Mouse (Mus musculus): ENCODE measurements at regions not wholly inside any gene's neighbourhood (a gene's known extent, or its start where the extent isn't known, plus 50 kb on each side); places are given as distances from the start of the nearest gene placed in this dataset.

- DNase-seq = no peak
Observed at GRCm38 (mm10) chr19:32881443-32881842, 124.1 kb downstream of the Pten start.

DNA sequence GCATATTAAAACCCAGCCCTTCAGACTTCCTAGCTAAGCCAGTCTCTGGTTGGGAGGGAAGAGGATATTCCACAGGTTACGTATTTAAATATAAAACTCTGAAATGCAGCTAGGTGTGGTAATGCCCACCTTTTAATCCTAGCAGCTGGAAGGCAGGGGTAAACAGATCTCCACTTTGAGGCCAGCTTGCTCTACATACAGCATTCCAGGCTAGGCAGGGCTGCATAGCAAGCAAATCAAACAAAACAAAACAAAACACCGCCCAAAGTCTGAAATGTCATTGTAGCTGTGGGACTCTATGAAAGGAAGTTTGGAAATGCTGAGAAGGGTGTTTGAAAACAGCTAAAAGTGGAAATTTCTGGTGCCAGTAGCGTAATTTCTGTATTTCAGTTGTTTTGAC, 127.0 kb downstream of the Pten start:
- no peak for DNase-seq

GRCm38 (mm10) chr19:32885481-32886131, 128.3 kb downstream of the Pten start:
- no peak for DNase-seq

DNA sequence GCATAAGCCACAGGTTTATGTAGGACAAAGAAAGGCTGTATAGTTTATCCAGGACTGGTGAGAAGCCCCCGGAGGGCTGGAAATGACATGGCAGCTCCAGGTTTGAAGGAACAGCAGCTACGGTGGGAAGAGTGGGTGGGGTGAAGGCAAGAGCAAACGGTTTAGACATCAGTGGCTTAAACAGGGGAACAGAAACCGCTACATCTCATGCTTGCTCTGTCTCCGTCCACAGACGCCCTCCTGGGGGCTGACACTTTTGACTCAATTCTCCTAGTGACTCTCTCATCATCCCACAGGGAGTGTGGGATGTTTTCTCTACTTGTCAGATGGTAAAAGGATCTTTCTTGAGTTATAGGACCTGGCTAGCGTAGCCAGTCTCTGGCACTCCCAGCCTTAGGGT, 129.9 kb downstream of the Pten start:
- no peak for DNase-seq

GRCm38 (mm10) chr19:32888616-32889305, 131.5 kb downstream of the Pten start:
- no peak for DNase-seq

- DNase-seq = no peak
Observed at GRCm38 (mm10) chr19:32890801-32891200, 133.5 kb downstream of the Pten start.

- DNase-seq = no peak
Observed at GRCm38 (mm10) chr19:32892469-32892868, 135.2 kb downstream of the Pten start.

DNA sequence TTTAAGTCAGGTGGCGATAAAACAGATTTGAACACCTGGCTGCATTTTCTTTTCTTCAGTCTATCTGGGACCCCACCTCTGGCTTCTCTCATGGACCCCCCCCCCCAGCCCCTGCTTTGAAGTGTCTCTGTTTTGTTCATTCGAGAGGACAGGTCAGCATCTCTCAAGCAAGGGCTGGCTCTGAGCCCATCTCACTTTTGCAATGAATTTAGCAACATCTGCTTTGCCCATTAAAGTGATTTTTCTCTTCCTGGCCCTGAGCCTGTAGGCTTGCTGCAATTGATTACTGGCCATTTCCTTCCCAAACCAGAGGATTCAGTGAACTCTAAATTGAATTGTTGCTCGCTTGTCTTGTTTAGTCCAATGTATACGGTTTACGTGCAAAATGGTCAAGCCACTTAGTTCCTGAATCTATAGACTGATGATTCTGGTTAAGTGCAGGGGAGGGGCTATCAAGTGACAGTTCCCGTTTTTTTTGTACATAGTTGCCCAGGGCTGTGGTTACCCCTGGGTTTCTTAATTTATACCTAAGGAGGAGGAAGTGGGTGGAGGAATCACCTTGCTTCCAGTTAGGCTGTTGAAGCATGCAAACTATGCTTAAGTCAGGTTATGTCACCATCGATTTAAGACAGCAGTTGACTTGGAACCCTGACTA, 146.3 kb downstream of the Pten start:
- DNase-seq = peak; percentile 61

GRCm38 (mm10) chr19:32904517-32904916, 147.2 kb downstream of the Pten start:
- no peak for DNase-seq

GRCm38 (mm10) chr19:32905901-32906431, 148.7 kb downstream of the Pten start:
- DNase-seq = no peak

- no peak for DNase-seq
Observed at GRCm38 (mm10) chr19:32906820-32907219, 149.5 kb downstream of the Pten start.

DNA sequence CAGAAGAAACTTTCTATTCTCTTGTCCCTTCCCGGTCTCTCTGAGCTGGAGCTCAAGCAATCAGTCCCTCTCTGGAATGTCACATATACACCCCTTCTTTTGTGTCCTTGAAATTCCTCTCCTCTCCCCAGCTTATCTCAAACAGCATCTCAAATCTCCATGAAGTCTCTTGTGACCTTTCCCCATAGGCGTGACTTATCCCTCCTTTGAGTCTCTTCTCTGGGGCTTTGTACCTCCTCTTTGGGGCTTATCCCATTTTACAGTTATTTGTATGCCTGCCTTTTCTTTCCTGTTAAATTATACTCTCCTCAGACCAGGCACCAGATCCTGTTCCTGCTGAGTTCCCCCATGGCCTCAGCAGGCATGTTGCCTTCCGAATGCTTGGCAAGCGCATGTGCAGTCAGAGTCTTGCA, 152.8 kb downstream of the Pten start:
- no peak for DNase-seq

GRCm38 (mm10) chr19:32912323-32912722, 155.0 kb downstream of the Pten start:
- DNase-seq = no peak

DNA sequence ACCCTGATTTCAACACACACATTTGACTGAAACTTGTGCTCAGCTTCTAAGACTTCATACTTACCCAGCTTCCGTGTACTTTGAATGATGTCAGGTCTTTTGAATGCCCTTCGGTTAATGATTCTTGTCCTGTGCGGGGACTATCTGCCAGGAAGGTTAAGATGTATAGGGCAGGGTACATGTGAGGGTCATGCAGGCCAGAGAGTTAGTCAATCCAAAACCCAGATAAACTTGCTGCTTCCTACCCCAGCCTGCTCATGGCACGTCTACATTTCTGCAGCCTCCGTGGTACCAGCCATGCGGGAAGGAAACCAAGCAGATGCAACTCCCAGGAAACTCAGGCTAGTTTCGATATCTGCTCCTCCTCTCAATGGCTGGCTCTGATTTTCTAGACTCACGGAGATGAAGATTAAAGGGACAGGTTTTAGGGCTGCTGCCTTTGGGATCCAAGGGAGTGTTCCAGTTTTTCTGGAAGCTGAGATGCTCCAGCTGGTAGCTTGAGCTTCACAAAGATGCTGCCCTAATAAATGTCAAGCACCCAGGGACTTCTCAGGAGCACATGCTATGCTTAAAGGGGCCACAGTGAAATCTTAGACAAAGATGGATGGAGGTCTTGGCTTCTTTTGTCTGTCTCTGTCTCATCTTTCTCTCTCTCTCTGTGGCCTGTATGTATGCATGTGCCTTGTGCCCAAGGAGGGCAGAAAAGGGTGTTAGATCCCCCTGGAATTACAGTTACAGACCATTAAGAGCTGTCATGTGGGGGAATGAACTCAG, 159.4 kb downstream of the Pten start:
- no peak for DNase-seq

- DNase-seq = no peak
Observed at GRCm38 (mm10) chr19:32921021-32921420, 163.7 kb downstream of the Pten start.

GRCm38 (mm10) chr19:32923911-32924310, 166.6 kb downstream of the Pten start:
- no peak for DNase-seq

DNA sequence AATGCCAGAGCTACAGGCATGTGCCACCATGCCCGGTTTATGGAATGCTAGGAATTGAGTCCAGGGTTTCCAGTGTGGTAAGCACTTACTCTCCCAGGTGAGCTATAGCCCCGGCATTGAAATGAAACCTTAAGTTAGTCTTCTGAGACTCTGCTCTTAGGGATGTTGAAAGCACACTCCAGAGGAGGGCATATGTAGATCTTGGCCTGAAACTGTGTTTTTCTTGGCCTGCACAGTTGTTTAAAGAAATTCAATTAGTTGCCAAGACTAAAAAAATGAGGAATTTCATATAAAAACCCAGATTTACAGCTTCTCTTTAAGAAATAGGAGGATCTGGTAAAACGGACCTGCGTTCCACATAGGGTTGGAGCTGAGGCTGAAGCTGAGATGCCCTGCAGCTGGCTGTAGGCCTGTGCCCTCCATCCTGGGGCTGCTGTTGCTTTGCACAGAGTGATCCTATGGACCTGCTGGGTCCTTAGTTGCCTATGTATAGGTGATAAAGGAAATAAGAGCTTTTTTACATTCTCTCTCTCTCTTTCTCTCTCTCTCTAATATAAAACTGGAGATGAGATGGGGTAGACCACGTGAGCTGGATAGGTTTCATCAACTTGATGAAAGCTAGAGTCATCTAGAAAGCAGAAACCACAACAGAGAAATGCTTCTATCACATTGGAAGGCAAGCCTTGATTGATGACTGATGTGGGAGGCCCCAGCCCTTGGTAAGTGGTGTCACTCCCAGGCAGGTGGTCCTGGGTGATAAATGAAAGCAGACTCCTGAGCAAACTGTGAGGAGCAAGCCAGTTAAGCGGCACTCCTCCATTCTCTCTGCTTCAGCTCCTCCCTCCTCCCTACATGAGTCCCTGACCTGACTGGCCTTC, 168.6 kb downstream of the Pten start:
- no peak for DNase-seq

DNA sequence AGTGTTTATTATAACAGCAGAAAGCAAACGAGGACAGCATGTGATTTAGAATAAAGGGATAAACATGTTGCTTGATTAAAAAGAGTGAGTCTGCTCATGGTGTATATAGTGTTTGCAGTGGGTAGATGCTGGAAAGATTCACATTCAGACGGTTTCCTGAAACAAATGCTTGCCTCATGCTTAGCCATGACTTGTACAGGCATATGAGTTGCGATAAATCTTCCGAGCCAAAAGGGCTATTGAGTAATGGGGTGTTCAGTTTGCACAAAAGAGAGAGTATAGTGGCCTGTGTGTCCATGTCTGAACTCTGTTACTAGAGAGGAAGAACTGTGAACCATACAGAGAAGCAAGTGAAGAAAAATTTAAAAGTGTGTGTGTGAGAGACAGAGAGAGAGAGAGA, 169.3 kb downstream of the Pten start:
- no peak for DNase-seq

DNA sequence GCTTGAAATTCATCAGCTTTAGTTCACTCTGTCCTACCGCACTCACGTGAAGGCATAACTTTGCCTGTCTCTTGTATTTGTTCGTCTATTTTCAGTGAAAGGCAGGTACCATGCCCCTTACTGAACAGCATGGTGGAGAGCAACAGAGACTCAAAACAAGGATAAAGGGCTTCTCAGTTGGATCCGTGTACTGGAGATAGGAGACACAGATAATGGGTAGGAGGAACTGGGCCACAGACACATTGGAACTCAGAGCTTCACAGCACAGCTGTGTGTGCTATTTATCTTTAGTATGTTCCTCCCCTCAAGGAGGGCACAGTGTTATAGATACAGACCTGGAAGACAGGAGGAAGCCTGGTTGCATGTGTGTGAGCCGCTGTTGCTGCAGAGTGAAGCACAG, 176.4 kb downstream of the Pten start:
- DNase-seq = no peak

- DNase-seq = no peak
Observed at GRCm38 (mm10) chr19:32935638-32936037, 178.3 kb downstream of the Pten start.

GRCm38 (mm10) chr19:32937591-32937990, 180.3 kb downstream of the Pten start:
- DNase-seq = no peak

DNA sequence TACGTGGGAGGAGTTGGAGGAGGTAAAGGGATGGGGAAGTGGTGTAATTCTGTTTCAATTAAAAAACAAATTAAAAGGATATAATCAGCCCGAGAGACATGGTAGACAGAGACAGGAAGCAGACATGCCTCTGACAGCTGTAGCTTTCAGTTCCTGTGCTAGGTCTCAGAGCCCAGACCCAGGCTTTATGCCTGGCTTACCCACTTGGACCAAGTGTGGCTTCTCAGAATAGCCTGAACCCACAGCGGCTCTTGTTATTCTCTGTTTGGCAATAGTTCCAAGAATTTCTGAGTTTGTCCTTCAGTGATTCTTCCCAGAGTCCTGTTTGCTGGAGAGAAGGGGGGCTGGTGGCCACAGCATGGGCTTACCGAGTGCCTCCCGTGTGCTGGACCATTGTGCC, 182.4 kb downstream of the Pten start:
- no peak for DNase-seq
